Mouse (Mus musculus): Measurements from ENCODE around the gene Vamp2.

DNA sequence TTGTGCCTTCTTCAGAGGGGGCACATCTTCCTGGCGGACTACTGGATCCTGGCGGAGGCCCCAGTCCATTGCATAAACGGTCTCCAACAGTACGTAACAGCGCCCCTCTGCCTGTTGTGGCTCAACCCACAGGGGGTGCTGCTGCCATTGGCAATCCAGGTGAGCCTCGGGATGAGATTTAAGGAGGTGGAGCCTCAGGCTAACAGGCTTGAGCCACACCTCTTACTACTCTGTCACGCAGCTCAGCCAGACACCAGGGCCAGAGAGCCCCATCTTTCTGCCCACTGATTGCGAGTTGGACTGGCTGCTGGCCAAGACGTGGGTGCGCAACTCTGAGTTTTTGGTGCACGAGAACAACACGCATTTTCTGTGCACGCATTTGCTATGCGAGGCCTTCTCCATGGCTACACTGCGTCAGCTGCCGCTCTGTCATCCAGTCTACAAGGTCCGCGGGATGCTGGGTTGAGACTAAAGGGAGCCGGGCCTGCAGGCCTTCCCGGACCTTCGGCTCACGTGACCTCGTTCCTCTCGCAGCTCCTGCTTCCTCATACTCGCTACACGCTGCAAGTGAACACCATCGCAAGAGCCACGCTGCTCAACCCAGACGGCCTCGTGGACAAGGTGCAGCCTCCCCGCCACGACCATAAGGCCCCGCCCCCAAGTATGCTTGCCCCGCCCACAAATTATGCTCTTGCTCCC lies 45.8 kb downstream of the Vamp2 start:
- TF ChIP-seq CTCF (IDR thresholded peaks at IDR 0.05; ENCODE audit: low read depth), result peak; percentile 77
- TF ChIP-seq EP300 (optimal IDR thresholded peaks at IDR 0.05), result no peak

Measured in stomach, postnatal 0 days (tissue).